Mouse (Mus musculus) hindbrain, embryonic 10.5 days (tissue): ENCODE data around the gene Hist1h2ap. TPM values are rescaled to one million over a fixed set of nuclear protein-coding genes. Genes with fewer than 3 reads are reported as not detected.
"Not testable (repeated sequence)": the region's sequence is repeated elsewhere in the genome, so short reads cannot be mapped to it uniquely, and the experiment has no call there.

ENCODE experiments used
- DNase-seq: peaks from one replicate; pipeline ENCODE4 v3.0.0-alpha.2; 2017; ENCODE audit warnings: low spot score
- H3K27ac ChIP-seq: fragments of 300-500 bp; sonication (generic); 2 replicates; pipeline ENCODE4 v1.5.1; 2016; ENCODE audit warnings: mild to moderate bottlenecking, moderate library complexity
- H3K27me3 ChIP-seq: fragments of 300-500 bp; sonication (generic); 2 replicates; pipeline ENCODE4 v1.6.1; 2016; ENCODE audit warnings: mild to moderate bottlenecking; ENCODE audit not compliant: poor library complexity, insufficient read depth, severe bottlenecking
- H3K36me3 ChIP-seq: fragments of 300-500 bp; sonication (generic); 2 replicates; pipeline ENCODE4 v1.6.1; 2016; ENCODE audit warnings: mild to moderate bottlenecking, moderate library complexity
- H3K4me1 ChIP-seq: fragments of 300-500 bp; sonication (generic); replicated peaks from 2 replicates; pipeline ENCODE4 v1.6.1; 2016; ENCODE audit warnings: mild to moderate bottlenecking
- H3K4me3 ChIP-seq: fragments of 300-500 bp; sonication (generic); 2 replicates; pipeline ENCODE4 v1.5.1; 2016; ENCODE audit warnings: mild to moderate bottlenecking, moderate library complexity
- H3K9me3 ChIP-seq: fragments of 300-500 bp; sonication (generic); 2 replicates; pipeline ENCODE4 v1.6.1; 2016; ENCODE audit warnings: mild to moderate bottlenecking, moderate library complexity
- WGBS: fragments of 180-500 bp; shearing (Covaris S2); methylation state at CpG from one replicate; pipeline ENCODE4 v1.1.7; 2016; 5-methylcytosine and 5-hydroxymethylcytosine counted together
- polyA plus RNA-seq: library from polyadenylated mRNA; unstranded; fragments of >200 nt; fragmentation: Nextera tagmentation; extraction: Ambion mirVana; gene quantifications from 2 replicates; pipeline ENCODE4 v1.2.1, GENCODE M21; 2016

Gene Hist1h2ap
- polyA plus RNA-seq, 1 experiment from 2014 or later: 6,449 TPM

DNA sequence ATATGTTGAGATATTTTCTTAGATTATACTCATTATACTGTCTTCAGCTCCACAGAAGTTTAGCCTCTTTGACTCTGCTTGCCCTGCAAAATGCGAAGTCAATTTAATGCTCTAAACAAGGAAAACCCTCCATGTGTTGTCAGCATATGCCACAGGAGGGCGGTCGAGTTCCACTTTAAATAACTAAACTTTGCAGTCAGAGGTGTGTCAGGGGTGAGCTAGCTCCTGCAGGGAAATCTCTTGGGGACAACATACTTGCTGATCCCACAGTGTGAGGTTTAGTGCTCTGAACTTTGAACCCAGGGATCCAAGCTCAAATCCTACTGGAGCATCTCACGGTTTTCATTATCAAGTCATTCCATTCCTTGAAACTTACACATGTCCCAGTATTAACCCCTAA, 7.2 kb upstream of the Hist1h2ap start:
- no CpG with 5 or more reads among the region's 4 CpGs for WGBS
- not testable (repeated sequence) for H3K9me3 ChIP-seq, H3K27me3 ChIP-seq, H3K4me1 ChIP-seq, H3K4me3 ChIP-seq, H3K36me3 ChIP-seq, DNase-seq, H3K27ac ChIP-seq

DNA sequence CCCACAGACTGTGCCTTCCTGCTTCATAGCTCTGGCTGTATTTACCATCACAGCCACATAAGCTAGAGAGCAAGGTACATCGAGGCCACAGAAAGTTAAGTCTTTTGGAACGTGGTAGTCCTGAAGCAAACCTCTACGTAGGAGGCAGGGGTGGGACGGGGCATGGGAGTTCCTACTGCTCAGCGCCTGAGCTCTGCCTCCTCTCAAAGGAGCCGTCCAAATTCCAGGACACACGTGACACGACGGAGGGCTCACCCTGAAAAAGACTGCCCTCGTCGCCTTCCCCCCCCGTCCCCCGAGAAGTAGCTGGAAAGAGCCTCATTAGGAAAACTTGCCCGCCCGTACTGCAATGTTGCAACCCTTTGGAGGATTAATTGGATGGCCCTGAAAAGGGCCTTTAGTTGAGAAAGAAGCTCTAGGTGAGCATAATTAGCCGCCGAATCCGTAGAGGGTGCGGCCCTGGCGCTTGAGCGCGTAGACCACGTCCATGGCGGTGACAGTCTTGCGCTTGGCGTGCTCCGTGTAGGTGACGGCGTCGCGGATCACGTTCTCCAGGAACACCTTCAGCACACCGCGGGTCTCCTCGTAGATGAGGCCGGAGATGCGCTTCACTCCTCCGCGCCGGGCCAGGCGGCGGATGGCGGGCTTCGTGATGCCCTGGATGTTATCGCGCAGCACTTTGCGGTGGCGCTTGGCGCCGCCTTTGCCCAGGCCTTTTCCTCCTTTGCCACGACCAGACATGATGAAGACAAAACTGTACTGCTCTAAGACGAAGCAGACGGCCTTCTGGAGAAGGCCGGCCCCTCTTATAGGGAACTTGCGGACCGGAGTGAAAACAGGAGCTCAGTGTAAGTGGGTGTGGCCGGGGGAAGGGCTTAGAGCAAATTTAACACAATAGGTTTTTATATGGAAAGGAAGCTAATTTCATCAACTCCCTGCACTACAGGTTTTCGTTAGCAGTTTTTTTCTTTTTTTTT, 1.6 kb downstream of the Hist1h2ap start, which contains the start of gene Hist1h4n:
Gene Hist1h4n, minus strand, starts transcription at position 779 of the 977 bp plus-strand sequence.
- not testable (repeated sequence) for DNase-seq, H3K4me1 ChIP-seq, H3K9me3 ChIP-seq, H3K36me3 ChIP-seq, H3K27me3 ChIP-seq
- Histone ChIP-seq H3K27ac (peak within 1 kb of the TSS; percentile 62), H3K4me3 (peak within 1 kb of the TSS; percentile 34)
- under 1% methylated on average over 30 of the region's 58 CpGs for WGBS

DNA sequence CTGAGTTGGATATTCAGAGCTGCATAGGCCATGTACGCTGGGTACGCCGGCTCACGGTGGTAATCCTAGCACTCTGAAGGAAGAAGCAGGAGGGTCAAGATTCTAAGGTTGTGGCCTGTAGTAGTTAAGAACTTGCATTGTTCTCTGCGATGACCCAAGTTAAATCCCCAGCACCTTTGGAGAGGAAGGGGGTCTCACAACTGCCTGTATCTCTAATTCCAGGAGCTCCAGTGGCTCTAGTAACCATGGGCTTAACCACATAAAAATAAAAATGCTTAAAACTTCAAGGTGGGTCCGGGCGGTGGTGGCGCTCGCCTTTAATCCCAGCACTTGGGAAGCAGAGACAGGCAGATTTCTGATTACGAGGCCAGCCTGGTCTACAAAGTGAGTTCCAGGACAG, 3.0 kb downstream of the Hist1h2ap start:
- Histone ChIP-seq H3K27me3 (no peaks in the 10 kb centered on the region), H3K36me3 (no peaks in the 10 kb centered on the region), H3K4me3 (0 out of 2 replicates have a peak overlapping the region, but pooled peaks have one; percentile 3), H3K9me3 (no peaks in the 10 kb centered on the region), H3K4me1 (0 out of 2 replicates have a peak, but pooled peaks cover 3% of the 10 kb centered on the region), H3K27ac (peak overlapping the region; percentile 42; the same call in 1 of the 2 replicates)
- WGBS: 87% methylated on average over 10 of the region's 10 CpGs
- DNase-seq: peak; percentile 10

DNA sequence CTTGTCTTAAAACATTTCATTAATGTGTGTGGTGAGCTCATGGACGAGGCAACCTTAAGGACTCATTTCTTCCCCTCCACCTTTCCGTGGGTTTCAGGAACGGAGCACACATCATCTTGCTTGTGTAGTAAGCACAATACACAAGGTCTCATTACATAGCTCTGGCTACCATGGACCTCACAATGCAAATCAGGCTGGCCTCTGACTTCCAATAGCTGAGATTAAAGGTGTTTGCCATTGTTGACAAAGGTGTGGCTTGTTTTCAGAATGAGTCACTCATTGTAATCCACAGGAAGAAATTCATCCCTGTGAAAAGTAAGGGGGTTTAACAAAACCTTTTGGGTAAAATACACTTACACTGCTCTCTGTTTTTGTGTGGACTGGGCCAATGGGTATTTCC, 4.8 kb downstream of the Hist1h2ap start:
- H3K4me3 ChIP-seq: no peak overlapping the region
- no peaks in the 10 kb centered on the region for H3K27me3 ChIP-seq
- no peaks in the 10 kb centered on the region for H3K36me3 ChIP-seq
- 0 out of 2 replicates have a peak, but pooled peaks cover 3% of the 10 kb centered on the region for H3K4me1 ChIP-seq
- H3K27ac ChIP-seq: no peak overlapping the region
- WGBS: 86% methylated on average over 3 of the region's 3 CpGs
- DNase-seq: no peak
- H3K9me3 ChIP-seq: no peaks in the 10 kb centered on the region

DNA sequence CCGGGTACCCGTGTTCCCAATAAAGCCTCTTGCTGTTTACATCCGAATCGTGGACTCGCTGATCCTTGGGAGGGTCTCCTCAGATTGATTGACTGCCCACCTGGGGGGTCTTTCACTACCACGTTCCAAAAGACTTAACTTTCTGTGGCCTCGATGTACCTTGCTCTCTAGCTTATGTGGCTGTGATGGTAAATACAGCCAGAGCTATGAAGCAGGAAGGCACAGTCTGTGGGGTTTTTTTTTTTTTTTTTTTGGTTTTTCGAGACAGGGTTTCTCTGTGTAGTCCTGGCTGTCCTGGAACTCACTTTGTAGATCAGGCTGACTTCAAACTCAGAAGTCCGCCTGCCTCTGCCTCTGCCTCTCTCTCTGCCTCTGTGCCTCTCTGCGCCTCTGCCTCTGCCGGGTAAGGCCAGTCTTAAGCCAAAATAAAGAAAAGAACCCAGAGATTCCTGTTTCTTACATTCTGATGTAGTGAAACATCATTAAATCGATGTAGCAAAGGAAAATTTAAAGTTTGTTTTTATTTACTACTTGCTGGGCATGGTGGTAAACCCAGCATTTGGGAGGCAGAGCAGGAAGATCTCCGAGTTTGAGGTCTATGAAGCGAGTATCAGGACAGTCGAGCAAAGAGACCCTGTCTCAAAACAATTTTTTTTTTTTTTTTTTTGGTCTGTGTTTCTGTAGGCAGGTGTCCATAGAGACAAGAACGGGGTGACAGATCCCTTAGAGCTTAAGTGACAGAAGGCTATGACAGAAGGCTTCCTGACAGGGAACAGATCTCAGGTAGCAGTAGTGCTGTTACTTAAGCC, 13.0 kb downstream of the Hist1h2ap start:
- not testable (repeated sequence) for H3K4me3 ChIP-seq, H3K36me3 ChIP-seq, H3K27me3 ChIP-seq, H3K9me3 ChIP-seq, H3K4me1 ChIP-seq, H3K27ac ChIP-seq, DNase-seq
- WGBS: 71% methylated on average over 8 of the region's 16 CpGs

DNA sequence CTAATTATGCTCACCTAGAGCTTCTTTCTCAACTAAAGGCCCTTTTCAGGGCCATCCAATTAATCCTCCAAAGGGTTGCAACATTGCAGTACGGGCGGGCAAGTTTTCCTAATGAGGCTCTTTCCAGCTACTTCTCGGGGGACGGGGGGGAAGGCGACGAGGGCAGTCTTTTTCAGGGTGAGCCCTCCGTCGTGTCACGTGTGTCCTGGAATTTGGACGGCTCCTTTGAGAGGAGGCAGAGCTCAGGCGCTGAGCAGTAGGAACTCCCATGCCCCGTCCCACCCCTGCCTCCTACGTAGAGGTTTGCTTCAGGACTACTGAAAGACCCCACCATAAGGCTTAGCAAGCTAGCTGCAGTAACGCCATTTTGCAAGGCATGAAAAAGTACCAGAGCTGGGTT, 21.2 kb downstream of the Hist1h2ap start:
- H3K27me3 ChIP-seq, DNase-seq, H3K9me3 ChIP-seq, H3K36me3 ChIP-seq, H3K4me1 ChIP-seq: not testable (repeated sequence)
- 0% methylated on average over 14 of the region's 14 CpGs for WGBS
- Histone ChIP-seq H3K4me3 (peak overlapping the region; percentile 39), H3K27ac (peak overlapping the region; percentile 69; the same call in 1 of the 2 replicates)

DNA sequence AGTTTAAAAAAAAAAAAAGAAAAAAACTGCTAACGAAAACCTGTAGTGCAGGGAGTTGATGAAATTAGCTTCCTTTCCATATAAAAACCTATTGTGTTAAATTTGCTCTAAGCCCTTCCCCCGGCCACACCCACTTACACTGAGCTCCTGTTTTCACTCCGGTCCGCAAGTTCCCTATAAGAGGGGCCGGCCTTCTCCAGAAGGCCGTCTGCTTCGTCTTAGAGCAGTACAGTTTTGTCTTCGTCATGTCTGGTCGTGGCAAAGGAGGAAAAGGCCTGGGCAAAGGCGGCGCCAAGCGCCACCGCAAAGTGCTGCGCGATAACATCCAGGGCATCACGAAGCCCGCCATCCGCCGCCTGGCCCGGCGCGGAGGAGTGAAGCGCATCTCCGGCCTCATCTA, 21.8 kb downstream of the Hist1h2ap start, which contains the start of gene Hist1h4m:
Gene Hist1h4m, plus strand, starts transcription at position 208 of the 400 bp plus-strand sequence.
- not testable (repeated sequence) for H3K9me3 ChIP-seq, H3K36me3 ChIP-seq, H3K4me1 ChIP-seq, DNase-seq, H3K27me3 ChIP-seq
- Histone ChIP-seq H3K27ac (peak within 1 kb of the TSS; percentile 69; the same call in 1 of the 2 replicates), H3K4me3 (peak within 1 kb of the TSS; percentile 39)
- WGBS: no CpG with 5 or more reads among the region's 24 CpGs

DNA sequence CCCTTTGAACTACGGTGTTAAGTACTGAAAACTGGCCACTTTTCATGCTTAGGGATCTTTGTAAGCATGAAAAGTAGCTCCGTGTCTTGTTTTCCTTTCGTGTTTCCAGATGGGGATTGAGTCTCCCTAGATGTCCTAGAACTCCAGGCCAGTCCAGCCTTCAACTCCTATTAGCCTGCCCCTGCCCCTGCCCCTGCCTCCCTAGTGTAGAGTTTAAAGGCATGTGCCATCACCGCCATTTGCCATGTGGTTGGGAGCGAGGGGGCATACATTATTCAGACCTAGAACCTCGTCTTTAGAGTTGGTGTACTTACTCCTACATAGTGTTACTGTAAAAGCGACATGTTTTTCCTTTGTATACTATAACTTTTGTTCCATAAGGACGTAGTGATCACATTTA, 22.2 kb downstream of the Hist1h2ap start:
- not testable (repeated sequence) for H3K4me3 ChIP-seq, H3K36me3 ChIP-seq, H3K27me3 ChIP-seq, H3K4me1 ChIP-seq, H3K9me3 ChIP-seq, H3K27ac ChIP-seq, DNase-seq
- no CpG with 5 or more reads among the region's 8 CpGs for WGBS

DNA sequence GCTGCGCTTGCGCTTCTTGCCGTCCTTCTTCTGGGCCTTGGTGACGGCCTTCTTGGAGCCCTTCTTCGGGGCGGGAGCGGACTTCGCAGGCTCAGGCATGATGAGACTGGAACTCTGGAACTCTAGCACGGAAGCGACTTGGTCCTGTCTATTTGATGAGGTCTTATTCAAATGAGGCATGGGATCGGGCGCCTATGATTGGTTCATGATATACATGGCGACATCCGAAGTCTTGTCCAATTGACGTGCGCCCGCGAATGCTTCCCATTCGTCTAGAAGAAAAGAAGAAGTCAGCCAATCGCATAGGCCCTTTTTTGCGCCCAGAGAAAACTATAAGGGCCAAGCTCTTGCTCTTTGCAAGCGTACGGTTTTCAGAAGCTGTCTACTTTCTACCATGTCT, 23.2 kb downstream of the Hist1h2ap start, which contains the start of the genes Hist1h2bq and Hist1h2ao:
Gene Hist1h2bq, minus strand, starts transcription at position 125 of the 400 bp plus-strand sequence.
Gene Hist1h2ao, plus strand, starts transcription at position 393 of the 400 bp plus-strand sequence.
- DNase-seq, H3K4me1 ChIP-seq, H3K27me3 ChIP-seq, H3K36me3 ChIP-seq, H3K27ac ChIP-seq, H3K9me3 ChIP-seq, H3K4me3 ChIP-seq: not testable (repeated sequence)
- WGBS: no CpG with 5 or more reads among the region's 23 CpGs

DNA sequence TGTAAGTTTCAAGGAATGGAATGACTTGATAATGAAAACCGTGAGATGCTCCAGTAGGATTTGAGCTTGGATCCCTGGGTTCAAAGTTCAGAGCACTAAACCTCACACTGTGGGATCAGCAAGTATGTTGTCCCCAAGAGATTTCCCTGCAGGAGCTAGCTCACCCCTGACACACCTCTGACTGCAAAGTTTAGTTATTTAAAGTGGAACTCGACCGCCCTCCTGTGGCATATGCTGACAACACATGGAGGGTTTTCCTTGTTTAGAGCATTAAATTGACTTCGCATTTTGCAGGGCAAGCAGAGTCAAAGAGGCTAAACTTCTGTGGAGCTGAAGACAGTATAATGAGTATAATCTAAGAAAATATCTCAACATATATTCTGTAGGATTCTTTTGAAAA, 30.2 kb downstream of the Hist1h2ap start:
- WGBS: no CpG with 5 or more reads among the region's 4 CpGs
- DNase-seq, H3K4me3 ChIP-seq, H3K9me3 ChIP-seq, H3K27me3 ChIP-seq, H3K27ac ChIP-seq, H3K36me3 ChIP-seq, H3K4me1 ChIP-seq: not testable (repeated sequence)

DNA sequence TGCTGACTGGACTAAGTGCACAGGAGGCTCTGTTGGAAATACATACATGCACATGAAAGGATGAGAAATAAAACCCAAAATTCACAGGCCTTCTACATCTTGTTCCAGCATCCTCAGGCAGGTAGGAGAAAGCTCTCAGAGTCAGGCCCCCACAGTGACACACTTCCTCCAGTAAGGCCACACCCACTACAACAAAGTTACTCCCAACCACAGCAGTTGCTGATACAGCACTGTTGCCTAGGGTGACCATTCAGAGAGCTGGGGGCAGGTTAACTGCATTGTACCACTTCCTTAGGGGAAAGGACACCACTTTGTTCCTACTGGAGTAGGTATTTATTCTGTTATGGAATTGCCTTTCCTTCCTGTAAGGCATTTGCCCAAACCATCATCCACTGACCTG, 36.1 kb downstream of the Hist1h2ap start:
- not testable (repeated sequence) for H3K27me3 ChIP-seq, H3K27ac ChIP-seq, DNase-seq, H3K36me3 ChIP-seq, H3K4me3 ChIP-seq, H3K4me1 ChIP-seq, H3K9me3 ChIP-seq

DNA sequence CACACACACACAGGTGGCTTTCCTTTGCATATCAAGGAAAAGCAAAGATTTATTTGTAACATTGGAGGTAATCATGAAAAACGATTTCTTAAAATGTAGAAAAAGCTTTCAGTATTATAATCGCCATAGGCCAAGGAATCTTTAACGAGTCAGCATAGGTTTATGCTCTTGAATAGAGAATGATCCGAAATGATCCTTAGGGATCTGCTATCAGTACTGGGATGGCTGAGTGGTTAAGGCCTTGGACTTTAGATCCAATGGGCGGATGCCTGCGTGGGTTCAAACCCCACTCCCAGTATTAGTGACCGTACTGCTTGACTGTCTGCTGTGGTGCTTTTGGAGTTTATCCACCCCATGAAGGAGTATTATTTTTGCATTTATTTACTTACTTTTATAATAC, 37.7 kb downstream of the Hist1h2ap start:
- WGBS: 92% methylated on average over 7 of the region's 7 CpGs
- Histone ChIP-seq H3K4me3 (no peak overlapping the region), H3K27me3 (no peaks in the 10 kb centered on the region), H3K4me1 (peaks cover 6% of the 10 kb centered on the region), H3K9me3 (no peaks in the 10 kb centered on the region), H3K36me3 (no peaks in the 10 kb centered on the region), H3K27ac (no peak overlapping the region)
- DNase-seq: no peak
